Mouse (Mus musculus): ENCODE measurements around the gene 4922502D21Rik. TPM values are rescaled to one million over a fixed set of nuclear protein-coding genes. Genes with fewer than 3 reads are reported as not detected.

Gene 4922502D21Rik
- polyA plus RNA-seq, 1 experiment from 2014 or later: not detected

GRCm38 (mm10) chr6:129284384-129285104, 47.1 kb downstream of the 4922502D21Rik start:
- DNase-seq (ENCODE audit: low spot score) (peak; percentile 17), ATAC-seq (peak; percentile 64)

DNA sequence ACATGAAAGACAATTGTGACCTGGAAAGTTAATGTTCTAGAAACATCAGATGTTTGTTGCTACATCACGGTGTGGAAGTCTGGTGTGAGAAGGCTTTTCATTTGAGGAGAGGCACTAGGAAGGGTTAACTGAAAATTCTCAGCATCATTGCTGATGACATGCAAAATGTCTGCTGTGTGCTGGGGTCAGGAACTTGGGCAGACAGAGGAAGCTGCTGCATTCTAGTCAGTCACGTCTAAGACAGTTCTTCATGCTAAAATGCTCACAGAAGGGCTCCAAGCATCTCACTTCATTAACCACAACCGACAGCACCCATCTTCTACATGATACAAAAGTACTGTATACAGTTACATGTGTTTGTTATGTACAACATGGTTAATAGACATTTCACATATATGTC, 48.3 kb downstream of the 4922502D21Rik start:
- Histone ChIP-seq H3K27ac (ENCODE audit: low read length) (no peak overlapping the region), H3K36me3 (ENCODE audit: insufficient read depth, low read length) (no peaks in the 10 kb centered on the region), H3K4me3 (ENCODE audit: low read depth, low read length) (no peak overlapping the region), H3K4me2 (replicated peaks; ENCODE audit: low read depth, low read length) (no peak overlapping the region), H3K4me1 (ENCODE audit: insufficient read depth, low read depth, low read length) (no peaks in the 10 kb centered on the region), H3K9me3 (ENCODE audit: low read length) (no peaks in the 10 kb centered on the region), H3K9ac (replicated peaks; ENCODE audit: low read depth) (no peak overlapping the region), H3K27me3 (replicated peaks; ENCODE audit: insufficient read depth, low read length) (no peaks in the 10 kb centered on the region)
- no peak for TF ChIP-seq CTCF (IDR thresholded peaks at IDR 0.05)
- TF ChIP-seq EP300 (IDR thresholded peaks at IDR 0.05): no peak
- 57% methylated on average over 3 of the region's 3 CpGs for WGBS
- DNase-seq (ENCODE audit: low spot score): no peak
- no peak for ATAC-seq

More at GRCm38 (mm10) chr6:129284384-129285104, 47.1 kb downstream of the 4922502D21Rik start:
- Histone ChIP-seq H3K9me3 (ENCODE audit: low read length) (no peaks in the 10 kb centered on the region), H3K4me1 (ENCODE audit: insufficient read depth, low read depth, low read length) (no peaks in the 10 kb centered on the region), H3K4me2 (replicated peaks; ENCODE audit: low read depth, low read length) (no peak overlapping the region), H3K36me3 (ENCODE audit: insufficient read depth, low read length) (no peaks in the 10 kb centered on the region), H3K9ac (replicated peaks; ENCODE audit: low read depth) (no peak overlapping the region), H3K27ac (ENCODE audit: low read length) (no peak overlapping the region), H3K4me3 (ENCODE audit: low read depth, low read length) (no peak overlapping the region), H3K27me3 (replicated peaks; ENCODE audit: insufficient read depth, low read length) (no peaks in the 10 kb centered on the region)
- TF ChIP-seq CTCF (IDR thresholded peaks at IDR 0.05) (no peak), EP300 (IDR thresholded peaks at IDR 0.05) (no peak)
- 40% methylated on average over 7 of the region's 7 CpGs for WGBS

- H3K9ac ChIP-seq (replicated peaks; ENCODE audit: low read depth): no peak overlapping the region
- H3K36me3 ChIP-seq (ENCODE audit: insufficient read depth, low read length): no peaks in the 10 kb centered on the region
- TF ChIP-seq CTCF (IDR thresholded peaks at IDR 0.05) (no peak), EP300 (IDR thresholded peaks at IDR 0.05) (no peak)
- H3K27ac ChIP-seq (ENCODE audit: low read length): no peak overlapping the region
- H3K9me3 ChIP-seq (ENCODE audit: low read length): no peaks in the 10 kb centered on the region
- no peak for DNase-seq (ENCODE audit: low spot score)
- H3K27me3 ChIP-seq (replicated peaks; ENCODE audit: insufficient read depth, low read length): no peaks in the 10 kb centered on the region
- WGBS: 90% methylated on average over 2 of the region's 2 CpGs
- no peaks in the 10 kb centered on the region for H3K4me1 ChIP-seq (ENCODE audit: insufficient read depth, low read depth, low read length)
- no peak for ATAC-seq
- H3K4me3 ChIP-seq (ENCODE audit: low read depth, low read length): no peak overlapping the region
- no peak overlapping the region for H3K4me2 ChIP-seq (replicated peaks; ENCODE audit: low read depth, low read length)
Measured at GRCm38 (mm10) chr6:129276483-129276882, 55.1 kb downstream of the 4922502D21Rik start.

- H3K9ac ChIP-seq (replicated peaks; ENCODE audit: low read depth): no peak overlapping the region
- no peak overlapping the region for H3K4me3 ChIP-seq (ENCODE audit: low read depth, low read length)
- ATAC-seq: no peak
- WGBS: 65% methylated on average over 3 of the region's 3 CpGs
- no peaks in the 10 kb centered on the region for H3K9me3 ChIP-seq (ENCODE audit: low read length)
- no peaks in the 10 kb centered on the region for H3K27me3 ChIP-seq (replicated peaks; ENCODE audit: insufficient read depth, low read length)
- H3K36me3 ChIP-seq (ENCODE audit: insufficient read depth, low read length): no peaks in the 10 kb centered on the region
- no peaks in the 10 kb centered on the region for H3K4me1 ChIP-seq (ENCODE audit: insufficient read depth, low read depth, low read length)
- H3K4me2 ChIP-seq (replicated peaks; ENCODE audit: low read depth, low read length): no peak overlapping the region
- no peak for DNase-seq (ENCODE audit: low spot score)
- H3K27ac ChIP-seq (ENCODE audit: low read length): no peak overlapping the region
- TF ChIP-seq CTCF (IDR thresholded peaks at IDR 0.05) (no peak), EP300 (IDR thresholded peaks at IDR 0.05) (no peak)
Measured at GRCm38 (mm10) chr6:129275624-129276203, 55.9 kb downstream of the 4922502D21Rik start.

DNA sequence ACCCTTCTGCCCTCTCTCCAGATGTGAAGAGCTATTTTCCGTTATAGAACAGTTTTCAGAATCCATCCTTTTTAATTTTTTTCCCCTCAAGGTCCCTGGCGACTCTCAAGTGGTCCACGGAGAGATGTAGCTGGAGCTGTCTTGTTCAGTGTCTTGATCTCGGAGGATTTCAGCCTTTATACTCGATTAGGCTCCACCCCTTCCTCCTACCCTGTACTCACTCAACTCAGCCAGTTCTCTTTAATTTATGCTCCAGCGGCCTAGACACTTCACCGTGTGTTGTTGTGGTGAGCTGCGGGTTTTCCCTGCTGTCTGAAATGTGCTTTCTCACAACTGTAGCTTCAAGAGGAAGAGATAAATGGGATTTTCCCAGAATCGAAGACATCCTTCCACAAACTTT, 56.4 kb downstream of the 4922502D21Rik start, which contains the start of gene Cd69:
Cd69 (minus strand) TSS at position 217 of the 400 bp plus-strand sequence.
- no peak within 1 kb of the TSS for H3K4me3 ChIP-seq (ENCODE audit: low read depth, low read length)
- 52% methylated on average over 9 of the region's 9 CpGs for WGBS
- ATAC-seq: no peak

GRCm38 (mm10) chr6:129274476-129274875, 57.1 kb downstream of the 4922502D21Rik start:
- no peak overlapping the region for H3K4me3 ChIP-seq (ENCODE audit: low read depth, low read length)
- ATAC-seq (no peak), DNase-seq (ENCODE audit: low spot score) (no peak)

More for the DNA sequence above, 56.4 kb downstream of the 4922502D21Rik start, which contains the start of gene Cd69:
- no peak for DNase-seq (ENCODE audit: low spot score)
- Histone ChIP-seq H3K4me1 (ENCODE audit: insufficient read depth, low read depth, low read length) (no peaks in the 10 kb centered on the region), H3K36me3 (ENCODE audit: insufficient read depth, low read length) (no peaks in the 10 kb centered on the region), H3K4me2 (replicated peaks; ENCODE audit: low read depth, low read length) (no peak within 1 kb of the TSS), H3K27ac (ENCODE audit: low read length) (no peak within 1 kb of the TSS), H3K27me3 (replicated peaks; ENCODE audit: insufficient read depth, low read length) (no peaks in the 10 kb centered on the region), H3K9ac (replicated peaks; ENCODE audit: low read depth) (no peak within 1 kb of the TSS), H3K9me3 (ENCODE audit: low read length) (no peaks in the 10 kb centered on the region)
- TF ChIP-seq EP300 (IDR thresholded peaks at IDR 0.05): no peak
- TF ChIP-seq CTCF (IDR thresholded peaks at IDR 0.05): no peak

More at GRCm38 (mm10) chr6:129274476-129274875, 57.1 kb downstream of the 4922502D21Rik start:
- no peaks in the 10 kb centered on the region for H3K9me3 ChIP-seq (ENCODE audit: low read length)
- WGBS: 75% methylated on average over 2 of the region's 2 CpGs
- no peak overlapping the region for H3K27ac ChIP-seq (ENCODE audit: low read length)
- H3K36me3 ChIP-seq (ENCODE audit: insufficient read depth, low read length): no peaks in the 10 kb centered on the region
- no peak overlapping the region for H3K9ac ChIP-seq (replicated peaks; ENCODE audit: low read depth)
- H3K4me1 ChIP-seq (ENCODE audit: insufficient read depth, low read depth, low read length): no peaks in the 10 kb centered on the region
- no peaks in the 10 kb centered on the region for H3K27me3 ChIP-seq (replicated peaks; ENCODE audit: insufficient read depth, low read length)
- no peak overlapping the region for H3K4me2 ChIP-seq (replicated peaks; ENCODE audit: low read depth, low read length)
- TF ChIP-seq CTCF (IDR thresholded peaks at IDR 0.05) (no peak), EP300 (IDR thresholded peaks at IDR 0.05) (no peak)
